Mouse (Mus musculus): ENCODE results near the gene Apba2.

DNA sequence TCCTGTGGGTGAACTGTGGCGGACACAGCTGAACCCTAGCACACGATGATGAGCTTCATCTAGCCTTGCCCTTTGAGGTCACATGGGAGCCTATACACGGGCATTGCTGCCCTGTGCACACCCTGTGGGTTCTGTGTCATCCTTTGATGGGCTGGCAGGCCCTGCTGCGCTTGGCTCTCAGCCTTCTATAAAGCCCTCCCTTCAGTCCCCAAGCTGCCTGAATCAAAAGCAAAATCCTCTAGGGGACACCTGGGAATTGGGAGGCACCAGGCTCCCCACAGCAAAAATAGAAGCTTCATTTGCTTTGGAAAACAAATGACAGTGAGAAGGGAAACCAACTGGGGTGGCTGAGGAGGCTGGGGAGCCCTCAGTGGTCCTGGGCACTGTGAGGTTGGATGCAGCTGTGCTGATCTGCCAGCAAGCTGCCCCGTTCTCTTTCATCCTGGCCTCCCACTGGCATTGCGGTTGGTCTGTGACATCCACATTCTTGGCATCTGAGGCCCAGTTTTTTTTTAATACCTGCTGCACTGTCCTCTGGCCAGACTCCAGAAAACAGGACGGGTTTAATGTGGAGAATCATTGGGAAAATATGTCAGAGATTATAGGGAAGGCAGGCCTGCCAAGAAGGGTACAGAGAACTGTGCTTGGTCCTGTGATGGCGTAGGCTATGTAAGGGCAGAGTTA, 126.6 kb downstream of the Apba2 start:
- TF ChIP-seq POLR2A (IDR thresholded peaks at IDR 0.05; ENCODE audit: extremely low read depth, insufficient read depth, low read length), result no peak
- no peak for TF ChIP-seq CTCF (IDR thresholded peaks at IDR 0.05; ENCODE audit: extremely low read depth, insufficient read depth, low read length)
